Mouse (Mus musculus) stomach, embryonic 15.5 days (tissue): ENCODE results near the gene Llgl1. TPM values are rescaled to one million over a fixed set of nuclear protein-coding genes. Genes with fewer than 3 reads are reported as not detected.

ENCODE experiments used
- ATAC-seq: fragments of 200-750 bp; cut with Nextera tagmentation; 2 replicates; pipeline ENCODE4 v1.8.0; 2017; ENCODE audit warnings: low read depth, moderate number of reproducible peaks, moderate TSS enrichment; ENCODE audit not compliant: insufficient read depth, low FRiP score
- H3K27ac ChIP-seq: fragments of 300-500 bp; sonication (generic); 2 replicates; pipeline ENCODE4 v1.5.1; 2015; ENCODE audit warnings: mild to moderate bottlenecking, inconsistent platforms
- H3K27me3 ChIP-seq: fragments of 300-500 bp; sonication (generic); replicated peaks from 2 replicates; pipeline ENCODE4 v1.6.1; 2015; ENCODE audit warnings: inconsistent platforms
- H3K36me3 ChIP-seq: fragments of 300-500 bp; sonication (generic); 2 replicates; pipeline ENCODE4 v1.6.1; 2015; ENCODE audit warnings: inconsistent platforms
- H3K4me1 ChIP-seq: fragments of 300-500 bp; sonication (generic); 2 replicates; pipeline ENCODE4 v1.6.1; 2015; ENCODE audit warnings: inconsistent platforms
- H3K4me2 ChIP-seq: fragments of 300-500 bp; sonication (generic); 2 replicates; pipeline ENCODE4 v1.6.1; 2015; ENCODE audit warnings: mild to moderate bottlenecking, inconsistent platforms
- H3K4me3 ChIP-seq: fragments of 300-500 bp; sonication (generic); replicated peaks from 2 replicates; pipeline ENCODE4 v1.5.1; 2015; ENCODE audit warnings: inconsistent platforms
- H3K9ac ChIP-seq: fragments of 300-500 bp; sonication (generic); 2 replicates; pipeline ENCODE4 v1.6.1; 2015; ENCODE audit warnings: inconsistent platforms
- H3K9me3 ChIP-seq: fragments of 300-500 bp; sonication (generic); 2 replicates; pipeline ENCODE4 v1.6.1; 2016; ENCODE audit warnings: inconsistent platforms
- WGBS: fragments of 180-500 bp; shearing (Covaris S2); methylation state at CpG from one replicate; pipeline ENCODE4 v1.1.7; 2015; 5-methylcytosine and 5-hydroxymethylcytosine counted together
- polyA plus RNA-seq: library from polyadenylated mRNA; unstranded; fragments of >200 nt; fragmentation: Nextera tagmentation; extraction: Ambion mirVana; gene quantifications from 2 replicates; pipeline ENCODE4 v1.2.1, GENCODE M21; 2015

The Llgl1 gene
- 38.2 and 41.4 TPM in 2 replicates for polyA plus RNA-seq

DNA sequence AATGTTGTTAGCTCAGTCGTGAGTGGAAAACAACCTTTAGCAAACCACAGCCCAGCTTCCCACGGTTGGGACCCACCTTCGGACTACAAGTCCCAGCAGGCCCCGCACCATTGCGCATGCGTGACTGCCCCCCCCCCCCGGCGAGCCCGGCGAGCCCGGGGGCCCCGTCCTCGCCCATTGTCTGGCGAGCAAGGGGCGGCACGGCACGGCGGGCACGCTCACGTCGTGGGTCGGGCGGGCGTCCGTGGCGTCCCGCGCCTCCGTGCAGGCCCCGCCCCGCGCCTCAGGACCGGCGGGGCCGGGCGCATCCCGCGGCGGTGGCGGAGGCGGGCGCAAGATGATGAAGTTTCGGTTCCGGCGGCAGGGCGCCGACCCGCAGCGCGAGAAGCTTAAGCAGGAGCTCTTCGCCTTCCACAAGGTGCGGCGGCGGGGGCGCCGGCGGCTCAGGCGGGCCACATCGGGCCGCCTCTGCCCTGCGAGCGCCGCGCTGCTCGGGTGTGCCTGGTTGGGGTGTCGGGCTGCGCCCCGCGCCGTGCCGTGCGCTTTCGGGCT lies at the start of gene Llgl1:
Gene Llgl1 (plus strand): TSS at position 200 of the 552 bp plus-strand sequence.
- peak; percentile 91 for ATAC-seq
- under 1% methylated on average over 73 of the region's 73 CpGs for WGBS
- Histone ChIP-seq H3K27me3 (no peaks in the 10 kb centered on the region), H3K4me1 (peaks cover 20% of the 10 kb centered on the region), H3K9me3 (no peaks in the 10 kb centered on the region), H3K27ac (peak within 1 kb of the TSS; percentile 92), H3K4me2 (peak within 1 kb of the TSS; percentile 80), H3K9ac (peak within 1 kb of the TSS; percentile 89), H3K4me3 (peak within 1 kb of the TSS; percentile 63), H3K36me3 (0 out of 2 replicates have a peak, but pooled peaks cover 3% of the 10 kb centered on the region)

DNA sequence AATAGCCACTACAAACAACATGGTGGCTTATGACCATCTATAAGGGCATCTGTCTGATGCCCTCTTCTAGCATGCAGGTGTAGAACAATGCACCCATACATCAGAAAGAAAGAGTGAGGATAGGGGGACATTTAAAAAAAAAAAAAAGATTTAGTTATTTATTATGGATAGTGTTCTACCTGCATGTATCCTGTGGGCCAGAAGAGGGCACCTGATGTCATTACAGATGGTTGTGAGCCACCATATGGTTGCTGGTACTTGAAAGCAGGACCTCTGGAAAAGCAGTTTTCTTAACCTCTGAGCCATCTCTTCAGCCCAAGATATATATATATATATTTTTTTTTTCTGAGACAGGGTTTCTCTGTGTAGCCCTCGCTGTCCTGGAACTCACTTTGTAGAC lies 3.4 kb upstream of the Llgl1 start:
- H3K4me3 ChIP-seq, result no peak overlapping the region
- no peaks in the 10 kb centered on the region for H3K9me3 ChIP-seq
- ATAC-seq, result no peak
- H3K4me2 ChIP-seq, result no peak overlapping the region
- 73% methylated on average over 1 of the region's 1 CpGs for WGBS
- H3K4me1 ChIP-seq, result peaks cover 18% of the 10 kb centered on the region
- no peaks in the 10 kb centered on the region for H3K27me3 ChIP-seq
- H3K27ac ChIP-seq, result no peak overlapping the region
- H3K9ac ChIP-seq, result no peak overlapping the region
- no peaks in the 10 kb centered on the region for H3K36me3 ChIP-seq

DNA sequence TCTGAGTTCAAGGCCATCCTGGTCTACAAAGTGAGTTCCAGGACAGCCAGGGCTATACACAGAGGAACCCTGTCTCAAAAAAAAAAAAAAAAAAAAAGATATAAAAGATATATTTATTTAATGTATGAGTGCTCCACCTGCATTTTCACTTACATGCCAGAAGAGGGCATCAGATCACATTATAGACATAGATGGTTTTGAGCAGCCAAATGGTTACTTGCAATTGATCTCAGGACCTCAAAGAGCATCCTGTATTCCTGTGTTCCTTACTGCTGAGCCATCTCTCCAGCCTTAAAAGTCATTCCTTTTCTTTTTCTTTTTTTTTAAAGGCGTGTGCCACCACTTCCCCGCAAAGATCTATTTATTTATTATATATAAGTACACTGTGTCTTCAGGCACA lies 2.0 kb upstream of the Llgl1 start:
- Histone ChIP-seq H3K9ac (no peak overlapping the region), H3K9me3 (no peaks in the 10 kb centered on the region), H3K4me3 (no peak overlapping the region), H3K27ac (no peak overlapping the region), H3K4me2 (no peak overlapping the region), H3K27me3 (no peaks in the 10 kb centered on the region), H3K36me3 (no peaks in the 10 kb centered on the region), H3K4me1 (peaks cover 20% of the 10 kb centered on the region)
- no peak for ATAC-seq
- 65% methylated on average over 2 of the region's 2 CpGs for WGBS

DNA sequence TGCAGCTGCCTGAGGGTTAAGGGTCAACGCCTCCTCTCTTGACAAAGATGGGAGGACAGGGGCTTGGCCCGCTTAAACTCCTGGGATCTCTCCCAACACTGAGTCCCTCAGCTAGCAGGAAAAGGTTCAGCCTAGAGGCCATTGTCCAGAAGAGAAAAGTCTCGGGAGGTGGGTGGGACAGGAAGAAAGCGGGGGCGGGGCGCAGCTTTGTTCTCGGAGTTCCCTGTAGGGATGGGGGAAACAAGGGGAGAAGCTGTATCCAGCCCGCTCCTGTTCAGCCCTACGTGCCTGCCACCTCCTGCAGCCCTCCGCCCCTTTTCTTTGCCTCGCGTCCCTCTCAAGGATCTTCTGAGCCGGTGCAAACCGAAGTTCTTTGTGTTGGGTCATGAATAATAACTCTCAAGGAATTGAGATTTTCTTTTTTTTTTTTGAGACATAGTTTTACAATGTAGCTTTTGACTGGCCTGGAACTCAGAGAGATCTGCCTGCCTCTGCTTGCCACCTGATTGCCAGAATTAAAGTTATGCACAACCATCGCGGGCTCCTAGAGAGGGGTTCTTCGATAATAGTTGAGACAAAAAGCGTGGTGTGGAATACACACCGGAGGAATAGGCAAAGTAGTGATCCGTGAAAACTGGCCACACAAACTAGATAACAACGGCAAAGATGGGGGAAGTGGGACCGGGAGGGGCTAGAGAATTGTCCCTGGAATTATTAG lies 558 bp upstream of the Llgl1 start:
- Histone ChIP-seq H3K36me3 (0 out of 2 replicates have a peak, but pooled peaks cover 2% of the 10 kb centered on the region), H3K4me3 (peak overlapping the region; percentile 63), H3K27ac (peak overlapping the region; percentile 92), H3K9me3 (no peaks in the 10 kb centered on the region), H3K9ac (peak overlapping the region; percentile 48), H3K27me3 (no peaks in the 10 kb centered on the region), H3K4me1 (peaks cover 20% of the 10 kb centered on the region), H3K4me2 (peak overlapping the region; percentile 80)
- 4% methylated on average over 22 of the region's 22 CpGs for WGBS
- peak; percentile 12; the same call in 1 of the 2 replicates for ATAC-seq

DNA sequence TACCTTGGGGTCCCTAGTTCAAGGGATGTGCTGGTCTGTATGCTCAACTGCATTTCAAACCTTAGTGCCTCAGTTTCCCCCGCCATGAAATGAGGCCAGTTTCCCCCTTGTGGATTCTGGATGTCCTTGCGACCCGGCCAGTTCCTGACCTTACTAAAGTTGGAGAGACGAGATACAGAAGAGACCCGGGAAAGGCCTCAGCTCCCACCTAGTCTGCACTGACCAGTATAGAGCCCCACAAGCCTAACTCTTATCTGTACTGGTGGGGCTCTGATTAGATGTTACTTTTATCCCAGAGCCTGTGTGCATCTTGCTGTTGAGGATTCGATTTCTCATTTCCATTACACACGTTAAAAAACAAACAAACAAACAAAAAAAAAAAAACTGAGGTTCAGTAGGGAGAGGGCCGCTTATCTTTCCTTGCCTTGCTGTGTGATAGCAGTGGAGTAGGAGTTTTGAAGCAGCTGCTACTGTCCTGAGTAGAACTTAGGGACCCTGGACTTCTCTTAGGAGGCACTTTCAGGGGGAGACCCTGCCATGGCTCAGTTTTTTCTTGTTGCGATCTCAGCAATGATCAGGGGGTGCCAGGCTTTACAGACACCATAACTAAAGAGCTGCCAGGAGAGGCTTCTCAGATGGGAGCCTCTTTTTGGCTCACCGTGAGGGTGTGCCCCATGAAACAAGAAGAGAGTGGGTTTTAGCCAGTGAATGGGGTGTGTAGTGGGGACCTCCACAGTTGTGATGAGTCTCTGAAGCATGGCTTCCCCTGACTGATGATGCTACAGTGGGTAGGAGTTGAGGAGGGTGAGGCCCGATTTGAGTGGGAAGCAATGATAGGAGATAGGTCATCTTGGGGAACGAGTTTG lies 1.0 kb downstream of the Llgl1 start:
- 22% methylated on average over 12 of the region's 12 CpGs for WGBS
- Histone ChIP-seq H3K27ac (peak overlapping the region; percentile 92), H3K9ac (peak overlapping the region; percentile 89; the same call in 1 of the 2 replicates), H3K27me3 (no peaks in the 10 kb centered on the region), H3K36me3 (0 out of 2 replicates have a peak, but pooled peaks cover 7% of the 10 kb centered on the region), H3K4me3 (peak overlapping the region; percentile 63), H3K4me2 (peak overlapping the region; percentile 80), H3K9me3 (no peaks in the 10 kb centered on the region), H3K4me1 (peaks cover 20% of the 10 kb centered on the region)
- ATAC-seq, result no peak

DNA sequence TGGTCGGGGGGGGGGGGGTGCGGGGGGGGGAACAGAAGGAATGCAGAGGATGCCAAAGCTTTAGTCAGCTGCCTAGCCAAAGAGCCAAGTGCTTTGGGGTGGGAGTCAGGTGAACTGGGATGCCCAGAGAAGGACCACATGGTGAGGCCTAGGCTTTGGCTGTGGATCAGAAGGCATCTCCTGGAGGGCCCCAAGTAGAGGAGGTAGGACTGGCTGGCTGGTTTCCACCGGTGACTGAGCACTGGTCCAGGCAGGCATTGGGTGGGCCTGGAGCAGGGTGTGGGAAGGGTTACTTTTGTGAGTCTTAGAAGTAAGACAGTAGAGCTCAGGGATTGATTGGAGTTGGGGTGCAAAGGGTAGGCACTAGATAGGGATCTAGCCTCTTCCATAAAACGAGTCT lies 2.1 kb downstream of the Llgl1 start:
- Histone ChIP-seq H3K4me3 (no peak overlapping the region), H3K36me3 (peaks cover 18% of the 10 kb centered on the region), H3K9me3 (no peaks in the 10 kb centered on the region), H3K4me1 (peaks cover 20% of the 10 kb centered on the region), H3K4me2 (no peak overlapping the region), H3K27ac (no peak overlapping the region), H3K9ac (no peak overlapping the region), H3K27me3 (no peaks in the 10 kb centered on the region)
- WGBS, result 64% methylated on average over 4 of the region's 4 CpGs
- no peak for ATAC-seq

DNA sequence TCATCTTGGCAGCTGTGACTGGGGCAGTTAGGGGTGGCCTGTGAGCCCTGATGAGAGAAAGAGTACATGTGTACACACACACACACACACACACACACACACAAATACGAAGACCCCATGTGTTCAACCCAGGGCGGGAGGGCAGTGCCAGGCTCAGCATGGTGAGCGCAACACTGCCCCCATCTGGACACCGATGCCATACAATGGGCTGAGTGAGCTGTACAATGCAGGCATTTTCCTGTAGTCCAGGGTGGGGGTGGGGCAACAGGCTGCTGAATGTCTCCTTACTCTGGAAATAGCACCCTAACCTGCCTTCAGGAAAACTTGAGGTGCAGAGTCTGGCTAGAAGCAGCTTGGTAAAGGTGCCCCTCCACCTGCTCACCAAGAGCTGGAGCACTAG lies 3.6 kb downstream of the Llgl1 start:
- Histone ChIP-seq H3K4me1 (peaks cover 26% of the 10 kb centered on the region), H3K9me3 (no peaks in the 10 kb centered on the region), H3K27me3 (no peaks in the 10 kb centered on the region), H3K4me3 (no peak overlapping the region), H3K27ac (no peak overlapping the region), H3K9ac (no peak overlapping the region), H3K4me2 (no peak overlapping the region), H3K36me3 (peaks cover 30% of the 10 kb centered on the region)
- no peak for ATAC-seq
- WGBS, result 46% methylated on average over 4 of the region's 4 CpGs

DNA sequence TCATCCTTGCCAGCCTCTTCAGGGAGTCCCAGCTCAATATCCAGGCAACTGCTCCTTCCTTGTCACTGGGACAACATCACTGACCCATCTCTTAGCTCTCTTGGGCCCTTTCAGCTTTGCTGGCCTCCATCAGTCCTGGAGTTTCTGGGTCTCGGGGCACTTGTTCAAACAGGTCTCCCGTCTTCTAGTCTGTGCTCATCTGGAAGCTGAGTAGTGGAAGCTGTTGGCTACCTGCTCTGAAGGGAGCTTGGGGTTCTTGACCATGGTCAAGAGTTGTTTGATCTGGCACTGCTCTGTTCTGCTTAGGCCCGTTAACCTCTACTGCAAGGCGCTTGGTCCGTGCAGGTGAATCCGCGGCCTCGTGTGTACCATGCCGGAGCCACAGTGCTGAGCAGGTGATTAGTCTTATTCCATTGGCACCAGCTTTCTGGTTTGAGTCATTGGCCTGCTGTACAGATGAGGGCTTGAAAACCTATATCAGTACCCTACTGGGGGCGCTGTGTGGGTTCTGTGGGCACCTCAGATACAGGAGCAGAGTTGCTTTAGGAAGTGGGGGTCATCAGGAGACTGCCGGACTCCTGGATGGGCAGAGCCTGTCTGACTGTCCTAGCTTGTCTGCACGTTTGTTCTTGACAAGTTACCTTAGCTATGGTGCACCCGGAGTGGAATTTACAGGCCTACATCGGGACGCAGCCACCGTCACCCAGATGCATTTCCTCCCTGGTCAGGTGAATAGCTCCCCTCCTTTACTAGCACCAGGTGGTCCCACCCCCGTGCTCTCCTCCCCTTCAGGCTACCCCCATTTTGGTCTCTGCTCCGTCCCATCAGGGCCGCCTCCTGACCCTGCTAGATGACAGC lies 4.7 kb downstream of the Llgl1 start:
- 93% methylated on average over 19 of the region's 19 CpGs for WGBS
- H3K36me3 ChIP-seq, result peaks cover 42% of the 10 kb centered on the region
- ATAC-seq, result no peak

DNA sequence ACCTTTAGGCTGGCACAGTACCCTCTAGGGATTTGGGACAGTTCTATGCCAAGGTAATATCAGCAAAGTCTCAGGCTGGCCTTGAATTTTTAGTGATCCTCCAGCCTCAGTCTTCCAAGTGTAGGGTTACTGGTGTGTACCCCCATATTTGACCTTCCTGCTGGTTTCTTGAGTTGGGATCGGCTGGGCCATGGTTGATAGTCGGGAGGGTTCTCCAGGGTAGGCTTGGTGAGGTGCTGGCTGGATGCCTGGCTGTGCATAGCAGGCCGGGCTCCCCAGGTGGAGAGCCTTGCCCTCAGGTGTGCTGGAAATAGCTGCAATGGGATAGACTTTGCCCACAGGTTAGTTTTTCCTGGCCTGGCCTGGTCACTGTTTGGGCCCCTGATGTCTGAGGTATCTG lies 5.7 kb downstream of the Llgl1 start:
- peaks cover 52% of the 10 kb centered on the region for H3K36me3 ChIP-seq
- no peak overlapping the region for H3K4me3 ChIP-seq
- WGBS, result 90% methylated on average over 3 of the region's 3 CpGs
- no peaks in the 10 kb centered on the region for H3K27me3 ChIP-seq
- H3K9ac ChIP-seq, result no peak overlapping the region
- H3K4me2 ChIP-seq, result no peak overlapping the region
- no peak overlapping the region for H3K27ac ChIP-seq
- peaks cover 17% of the 10 kb centered on the region for H3K4me1 ChIP-seq
- H3K9me3 ChIP-seq, result no peaks in the 10 kb centered on the region
- ATAC-seq, result no peak

More for the DNA sequence above, 4.7 kb downstream of the Llgl1 start:
- Histone ChIP-seq H3K27ac (no peak overlapping the region), H3K4me1 (peaks cover 19% of the 10 kb centered on the region), H3K9ac (no peak overlapping the region), H3K4me2 (no peak overlapping the region), H3K4me3 (no peak overlapping the region), H3K9me3 (no peaks in the 10 kb centered on the region), H3K27me3 (no peaks in the 10 kb centered on the region)

DNA sequence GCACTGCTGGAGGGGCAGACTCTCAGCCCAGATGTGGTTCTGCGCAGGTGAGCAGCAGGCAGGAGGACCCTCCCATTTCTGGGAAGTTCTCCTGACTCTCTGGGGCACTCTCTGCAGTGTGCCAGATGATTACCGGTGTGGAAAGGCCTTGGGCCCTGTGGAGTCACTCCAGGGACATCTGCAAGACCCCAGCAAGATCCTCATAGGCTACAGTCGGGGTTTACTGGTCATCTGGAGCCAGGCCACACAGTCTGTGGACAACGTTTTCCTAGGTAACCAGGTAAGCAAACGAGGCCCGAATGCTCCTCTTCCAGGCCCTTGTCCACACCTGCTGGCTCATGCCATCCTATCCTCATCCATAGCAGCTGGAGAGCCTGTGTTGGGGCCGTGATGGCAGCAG lies 6.6 kb downstream of the Llgl1 start:
- 91% methylated on average over 7 of the region's 7 CpGs for WGBS
- H3K36me3 ChIP-seq, result peaks cover 57% of the 10 kb centered on the region
- no peak overlapping the region for H3K4me3 ChIP-seq
- H3K4me2 ChIP-seq, result no peak overlapping the region
- no peak overlapping the region for H3K9ac ChIP-seq
- ATAC-seq, result no peak
- no peaks in the 10 kb centered on the region for H3K27me3 ChIP-seq
- peaks cover 9% of the 10 kb centered on the region for H3K4me1 ChIP-seq
- no peak overlapping the region for H3K27ac ChIP-seq
- H3K9me3 ChIP-seq, result no peaks in the 10 kb centered on the region
